Mouse (Mus musculus) heart, adult 2 months (tissue): ENCODE data around the gene Hyal1.

ENCODE experiments used
- CTCF ChIP-seq: fragments of 200-600 bp; IDR thresholded peaks from 2 replicates; pipeline ENCODE4 v1.8.1; 2022; ENCODE audit warnings: antibody characterized with exemption, mild to moderate bottlenecking, moderate library complexity
- EP300 ChIP-seq: fragments of 200-500 bp; IDR thresholded peaks from 2 replicates; pipeline ENCODE4 v1.6.1; 2011; ENCODE audit warnings: low read depth, low read length, control low read depth; ENCODE audit not compliant: insufficient read depth
- POLR2A ChIP-seq: fragments of 200-500 bp; IDR thresholded peaks from 2 replicates; pipeline ENCODE4 v1.6.1; 2011; ENCODE audit warnings: mild to moderate bottlenecking, low read depth, low read length, control low read depth; ENCODE audit not compliant: insufficient read depth

DNA sequence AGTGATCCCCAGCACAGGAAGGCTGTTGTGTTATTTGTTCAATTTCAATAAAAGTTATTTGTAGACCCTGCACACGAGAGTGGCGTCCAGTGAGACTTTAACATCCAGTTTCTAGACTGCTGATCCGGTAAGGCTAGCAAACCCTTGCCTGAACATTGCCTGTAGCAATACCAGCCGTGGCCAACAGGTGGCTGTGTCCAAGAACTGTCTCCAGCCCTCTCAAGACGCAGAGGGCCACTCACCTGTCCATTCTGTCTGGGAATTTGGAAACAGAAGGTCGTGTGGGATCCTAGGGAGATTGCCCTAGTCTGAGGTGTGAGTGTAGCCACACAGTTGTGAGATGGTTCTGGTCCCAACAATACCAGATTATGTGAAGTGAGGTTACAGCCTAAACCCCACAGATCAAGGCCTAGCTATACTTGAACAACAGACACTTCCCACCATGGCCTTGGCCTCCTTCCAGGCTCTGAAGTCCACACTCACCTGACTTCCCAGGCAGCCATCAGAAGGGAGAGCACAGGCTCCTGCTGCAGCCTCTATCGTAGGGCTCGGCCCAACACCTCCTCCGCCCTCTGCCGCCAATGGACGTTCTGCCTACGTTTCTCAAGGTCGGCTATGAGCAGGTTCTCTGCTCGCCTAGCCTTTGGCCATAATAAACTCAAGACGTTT is 10.6 kb upstream of the Hyal1 start:
- peak; percentile 53; the same call in 1 of the 2 replicates for TF ChIP-seq POLR2A
- TF ChIP-seq EP300 = peak; percentile 91
- peak; percentile 98 for TF ChIP-seq CTCF
